Mouse (Mus musculus) urinary bladder, adult 2 months (tissue): ENCODE measurements at regions not wholly inside any gene's neighbourhood (a gene's known extent, or its start where the extent isn't known, plus 50 kb on each side); places are given as distances from the start of the nearest gene placed in this dataset.

Source experiments
- DNase-seq: peaks from one replicate; pipeline ENCODE4 v3.0.0; 2022; ENCODE audit warnings: low spot score

GRCm38 (mm10) chr14:102882281-102882680, 100.2 kb downstream of the Kctd12 start:
- no peak for DNase-seq

- no peak for DNase-seq
Measured at GRCm38 (mm10) chr14:102880658-102881083, 101.8 kb downstream of the Kctd12 start.

GRCm38 (mm10) chr14:102878572-102878971, 103.9 kb downstream of the Kctd12 start:
- no peak for DNase-seq

DNA sequence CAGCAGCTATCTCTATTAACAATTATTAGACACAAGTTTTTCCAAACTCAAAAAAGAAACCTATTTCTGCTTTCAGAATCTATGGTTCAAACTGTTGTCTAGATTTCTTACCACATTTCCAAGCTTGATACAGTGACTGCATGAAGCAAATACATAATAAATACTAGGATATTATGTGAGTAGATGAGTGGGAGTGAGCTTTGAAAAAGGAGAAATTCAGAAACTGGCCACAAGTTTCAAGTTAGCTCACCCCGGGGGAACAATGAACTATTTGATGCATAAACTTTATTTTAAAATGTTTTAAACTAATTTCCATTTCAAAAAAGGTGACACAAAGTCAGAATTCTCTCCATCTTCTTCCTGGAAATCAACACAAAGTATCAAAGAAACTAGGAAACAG, 114.3 kb downstream of the Kctd12 start:
- DNase-seq: no peak

DNA sequence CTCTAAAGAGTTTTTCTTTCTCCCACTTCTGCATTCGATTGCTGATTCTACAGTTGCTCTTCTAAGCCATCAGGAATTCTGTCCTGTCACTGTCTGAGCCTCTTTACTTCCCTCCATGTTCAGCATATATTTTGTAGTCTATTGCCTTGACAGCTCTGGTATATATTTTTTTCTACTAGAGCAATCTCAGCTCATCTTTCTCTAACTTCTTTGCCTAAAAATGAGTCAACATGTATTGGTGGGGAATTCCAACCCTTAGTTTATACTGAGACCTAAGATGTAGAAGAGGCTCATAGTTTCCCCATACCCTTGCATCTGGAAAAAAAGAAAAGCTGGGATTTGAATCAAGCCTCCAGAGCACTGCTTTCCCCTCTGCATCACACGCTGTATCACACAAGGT, 114.7 kb downstream of the Kctd12 start:
- DNase-seq: no peak

GRCm38 (mm10) chr14:102866511-102866910, 115.9 kb downstream of the Kctd12 start:
- no peak for DNase-seq

- no peak for DNase-seq
Measured at GRCm38 (mm10) chr14:102861694-102862093, 120.7 kb downstream of the Kctd12 start.

GRCm38 (mm10) chr14:102859361-102859871, 123.0 kb downstream of the Kctd12 start:
- no peak for DNase-seq

DNA sequence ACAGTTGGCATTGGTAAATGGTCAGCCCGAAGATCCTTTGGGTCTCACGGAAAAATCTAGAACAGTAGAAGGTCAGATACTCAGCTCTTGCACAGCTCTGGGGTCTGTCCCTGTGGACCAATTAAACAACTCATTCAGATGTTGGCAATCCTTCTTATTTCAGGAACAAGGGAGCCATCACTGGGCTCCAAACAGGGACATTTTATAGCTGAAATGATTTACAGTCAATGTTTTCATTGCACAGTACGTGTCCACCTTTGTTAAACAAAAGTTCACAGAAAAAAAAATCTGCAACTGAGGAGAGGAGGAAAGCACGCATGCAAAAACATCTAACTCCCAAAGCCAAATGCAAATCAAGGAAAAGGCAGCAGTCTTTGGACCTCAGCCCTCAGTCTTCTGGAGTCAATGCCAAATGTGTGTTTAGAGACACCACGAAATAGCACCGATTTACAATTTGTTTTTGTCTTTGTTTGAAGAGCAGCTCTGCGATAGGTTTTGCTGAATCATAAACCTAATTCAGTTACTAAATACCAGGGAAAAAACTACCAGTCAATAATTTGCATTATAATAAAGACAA, 127.1 kb downstream of the Kctd12 start:
- DNase-seq: no peak

GRCm38 (mm10) chr14:102843700-102844099, 138.7 kb downstream of the Kctd12 start:
- DNase-seq: no peak

GRCm38 (mm10) chr14:102837602-102838001, 144.8 kb downstream of the Kctd12 start:
- no peak for DNase-seq

- DNase-seq: no peak
Measured at GRCm38 (mm10) chr14:102835118-102835769, 147.2 kb downstream of the Kctd12 start.

DNA sequence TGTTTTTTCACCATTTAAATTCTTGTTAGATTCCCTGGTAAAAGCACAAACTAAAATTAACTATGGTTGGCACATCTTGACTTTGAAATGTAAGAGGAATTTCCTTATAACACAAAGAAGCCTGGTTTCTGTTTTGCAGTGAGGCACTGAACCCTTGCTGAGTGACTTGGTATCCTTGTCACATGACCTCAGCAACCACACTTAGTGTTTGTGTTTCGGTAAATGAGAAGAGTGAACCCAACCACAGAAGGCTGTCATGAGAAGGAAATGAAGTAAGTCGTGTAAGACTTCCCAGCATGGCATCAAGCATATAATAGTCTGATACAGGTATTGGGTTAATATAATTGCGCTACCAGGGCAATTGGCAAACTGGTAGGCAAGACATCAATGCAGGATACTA, 154.0 kb downstream of the Kctd12 start:
- no peak for DNase-seq

DNA sequence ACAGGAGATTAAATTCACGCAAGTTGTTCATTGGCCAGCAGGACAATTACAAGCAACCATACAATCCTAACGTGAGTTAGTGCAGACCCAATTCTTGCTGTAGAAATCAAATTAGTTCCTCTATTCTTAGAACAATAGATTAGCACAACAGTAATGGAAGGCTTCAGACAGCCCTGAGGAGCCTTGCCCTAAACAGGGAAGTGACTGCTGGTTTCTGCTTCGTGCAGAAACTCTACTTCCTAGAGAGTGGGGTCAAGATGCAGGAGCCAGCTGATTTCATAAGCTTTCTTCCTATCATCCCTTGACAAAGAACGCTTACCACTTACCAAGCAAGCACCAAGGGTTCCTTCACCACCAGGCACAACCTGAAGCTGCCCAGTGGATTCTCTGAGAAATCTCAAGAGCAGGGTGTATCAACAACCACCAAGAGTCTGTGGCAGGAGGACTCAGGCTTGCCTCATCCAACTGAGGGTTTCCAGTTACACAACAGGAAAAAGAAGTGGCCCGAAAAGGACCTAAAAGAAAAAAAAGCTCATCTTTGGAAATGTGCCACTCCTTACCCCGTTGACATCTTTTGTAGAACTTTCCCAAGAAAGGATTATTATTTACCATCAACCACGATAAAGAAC, 154.6 kb downstream of the Kctd12 start:
- DNase-seq: no peak

DNA sequence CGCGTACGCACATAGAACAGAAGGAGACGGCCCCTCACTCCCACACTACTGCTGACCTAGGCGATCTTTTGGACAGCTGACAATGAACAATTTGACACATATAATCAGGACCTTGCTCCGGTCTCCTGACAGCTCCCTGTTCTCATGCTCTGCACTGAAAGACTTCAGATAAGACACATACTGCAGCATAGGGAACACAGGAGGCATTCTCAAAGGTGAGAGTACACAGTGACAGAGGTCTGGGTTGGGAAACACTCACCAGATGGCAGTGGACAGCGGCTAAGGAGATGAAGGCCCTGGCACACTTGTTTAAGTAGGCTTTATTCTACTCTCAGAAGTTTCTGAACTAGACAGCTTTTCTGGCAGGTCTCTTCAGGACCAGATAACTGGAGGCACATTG, 156.9 kb downstream of the Kctd12 start:
- DNase-seq: no peak

- no peak for DNase-seq
Measured at GRCm38 (mm10) chr14:102820663-102821062, 161.8 kb downstream of the Kctd12 start.

- DNase-seq: no peak
Measured at GRCm38 (mm10) chr14:102811678-102812081, 170.8 kb downstream of the Kctd12 start.

DNA sequence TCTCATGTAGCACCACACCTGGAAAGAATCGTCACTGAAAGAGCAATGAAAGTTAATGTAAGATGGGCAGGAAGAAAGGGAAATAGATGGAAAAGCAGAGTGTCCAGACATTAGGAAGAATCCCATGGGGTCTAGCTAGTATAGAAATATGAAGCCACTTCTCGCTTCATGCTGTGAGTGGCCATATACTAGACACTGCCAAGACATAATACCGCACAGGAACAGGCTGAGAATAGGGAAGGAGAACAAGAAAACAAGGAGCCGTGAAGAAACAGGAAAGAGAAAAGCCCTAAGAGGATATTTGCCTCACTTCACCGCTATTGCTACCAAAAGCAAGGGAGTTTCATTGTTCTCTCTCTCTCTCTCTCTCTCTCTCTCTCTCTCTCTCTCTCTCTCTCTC, 171.4 kb downstream of the Kctd12 start:
- no peak for DNase-seq

GRCm38 (mm10) chr14:102810121-102810921, 172.1 kb downstream of the Kctd12 start:
- no peak for DNase-seq

DNA sequence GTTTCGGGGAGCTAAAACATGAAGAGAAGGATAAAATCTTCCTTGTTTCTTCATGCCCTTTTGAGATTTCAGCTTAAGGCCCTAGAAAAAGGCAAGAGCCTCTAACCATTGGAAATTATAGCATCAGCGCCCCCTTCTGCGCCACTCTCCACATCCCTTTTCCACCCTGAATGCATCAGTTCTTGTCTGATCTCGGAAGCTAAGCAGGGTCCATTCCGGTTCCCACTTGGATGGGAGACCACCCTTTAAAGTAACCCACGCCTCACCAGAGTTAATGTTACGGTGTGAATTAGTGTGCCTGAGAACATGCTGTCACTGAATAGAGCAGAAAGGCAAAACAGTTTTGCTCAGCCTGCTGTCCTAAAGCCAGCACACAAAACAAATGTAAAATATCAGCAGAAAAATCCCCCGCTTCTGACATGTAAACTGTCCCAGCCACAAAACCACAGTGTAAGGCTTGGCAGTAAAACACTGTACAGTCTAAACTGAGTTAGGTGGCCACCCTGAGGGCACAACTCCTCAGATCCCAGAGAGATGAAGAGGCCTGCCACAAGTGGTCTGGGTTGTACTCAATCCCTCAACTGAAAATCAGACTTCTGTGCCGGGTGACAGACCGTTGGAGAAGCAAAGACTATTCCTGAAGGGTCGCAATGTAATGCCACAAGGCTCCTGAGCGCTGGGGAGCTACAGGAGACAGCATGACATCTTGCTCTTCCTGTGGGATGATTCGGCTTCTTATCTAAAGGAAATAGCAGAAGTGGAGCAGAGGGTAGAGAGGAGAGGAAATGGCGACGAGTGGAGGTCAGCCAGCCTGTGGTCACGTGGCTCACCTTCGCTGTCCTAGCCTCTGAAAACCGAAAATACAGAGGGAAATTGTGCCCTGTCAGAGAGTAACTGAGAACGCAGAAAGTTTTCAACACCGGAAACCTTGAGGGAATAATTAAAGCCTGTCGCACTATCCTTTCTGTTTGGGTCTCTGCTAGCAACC, 176.2 kb downstream of the Kctd12 start:
- no peak for DNase-seq

- no peak for DNase-seq
Measured at GRCm38 (mm10) chr14:102795676-102796075, 186.8 kb downstream of the Kctd12 start.
